Mouse (Mus musculus): Measurements from ENCODE around the gene Six3. TPM values are rescaled to one million over a fixed set of nuclear protein-coding genes. Genes with fewer than 3 reads are reported as not detected.

Six3 gene
- total and polyA plus RNA-seq, 3 experiments: not detected

DNA sequence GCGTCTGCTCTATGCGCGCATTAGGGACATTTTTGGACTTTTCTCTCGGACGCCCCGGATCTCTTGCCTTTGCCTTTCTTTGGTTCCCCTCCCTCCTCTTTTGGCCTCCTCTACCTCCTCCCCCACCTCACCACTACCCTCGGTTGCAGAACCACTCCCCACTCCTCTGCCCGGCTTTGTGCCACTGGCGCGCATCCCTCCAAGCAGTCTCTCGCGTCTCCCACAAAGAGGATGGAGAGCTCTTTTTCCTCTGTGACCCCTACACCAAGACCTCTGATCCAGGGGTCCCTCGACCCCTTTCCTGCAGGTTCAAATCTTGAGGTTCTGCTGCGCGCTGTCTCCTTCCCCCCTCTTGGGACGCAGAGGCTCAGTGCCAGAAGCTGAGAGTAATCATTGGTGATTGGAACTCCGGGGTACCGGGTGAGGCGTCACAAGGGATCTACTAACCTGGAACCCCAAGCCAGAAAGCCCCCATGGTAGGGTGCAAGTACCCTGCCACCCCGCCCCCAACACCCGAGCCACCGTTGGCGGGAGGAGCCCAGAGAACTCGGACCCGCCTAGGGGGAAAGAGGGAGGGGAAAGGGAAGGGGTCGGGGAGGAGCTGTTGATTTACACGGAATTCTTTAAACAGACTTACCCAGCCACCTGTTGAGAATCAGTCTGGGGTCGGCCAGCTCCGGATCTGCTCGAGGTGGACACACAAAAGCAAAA lies 758 bp downstream of the Six3 start:
- no peak for DNase-seq (ENCODE audit: low read depth, low spot score)

DNA sequence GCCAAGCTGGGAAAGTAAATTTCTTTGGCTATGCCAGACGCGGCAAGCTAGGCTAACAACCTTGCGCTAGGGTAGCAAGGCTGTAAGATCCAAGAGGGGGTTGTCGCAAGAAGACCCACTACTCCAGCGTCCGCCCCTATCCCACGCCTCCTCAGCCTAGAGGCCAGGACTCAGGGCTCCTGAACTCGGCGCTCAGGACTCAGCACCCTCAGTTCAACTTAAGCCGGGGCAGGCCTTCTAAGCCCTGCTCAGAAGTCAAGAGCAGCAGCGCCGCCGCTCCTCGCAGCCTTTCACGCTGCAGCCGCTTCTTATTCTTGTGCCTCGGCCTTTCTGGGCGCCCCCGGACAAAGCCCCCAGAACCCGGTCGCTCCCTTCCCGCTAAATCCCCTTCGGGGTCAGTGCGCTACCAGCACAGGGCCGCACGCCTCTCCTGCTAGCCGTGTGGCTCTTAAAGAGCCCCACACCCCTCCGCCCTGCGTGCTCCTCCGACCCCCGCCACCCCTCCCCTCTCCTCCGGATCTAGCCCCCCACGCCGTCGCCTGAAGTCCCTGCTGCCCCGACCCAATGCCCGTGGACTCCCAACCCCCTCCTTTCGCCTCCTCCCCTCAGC lies 1.4 kb downstream of the Six3 start:
- DNase-seq (ENCODE audit: low read depth, low spot score): no peak
- Histone ChIP-seq H3K79me2 (ENCODE audit: control insufficient read depth, insufficient read depth, low read length, poor library complexity) (no peaks in the 10 kb centered on the region), H3K9me3 (replicated peaks; ENCODE audit: insufficient read depth, low read length) (no peaks in the 10 kb centered on the region), H3K27ac (ENCODE audit: control insufficient read depth, low read depth, low read length) (no peak overlapping the region), H3K4me1 (ENCODE audit: control insufficient read depth in 1 of 2, insufficient read depth in 2 of 2, low read length in 2 of 2) (no peaks in the 10 kb centered on the region), H3K27me3 (ENCODE audit: control insufficient read depth in 1 of 2, insufficient read depth in 2 of 2, low read length in 2 of 2) (no peaks in the 10 kb centered on the region), H3K4me3 (ENCODE audit: control insufficient read depth in 1 of 2, insufficient read depth in 1 of 2, low read depth in 2 of 2, low read length in 2 of 2) (no peak overlapping the region), H3K9ac (ENCODE audit: control insufficient read depth, low read depth, low read length, poor library complexity, severe bottlenecking) (no peak overlapping the region), H3K36me3 (ENCODE audit: control insufficient read depth in 1 of 2, insufficient read depth in 2 of 2, low read length in 2 of 2) (no peaks in the 10 kb centered on the region)
- TF ChIP-seq POLR2AphosphoS2 (IDR thresholded peaks at IDR 0.05; ENCODE audit: low read length): no peak
- no peak for TF ChIP-seq MAZ (IDR thresholded peaks at IDR 0.05; ENCODE audit: low read depth, low read length)
- TF ChIP-seq MAX (IDR thresholded peaks at IDR 0.05; ENCODE audit: low read length): no peak
- no peak for TF ChIP-seq MXI1 (IDR thresholded peaks at IDR 0.05; ENCODE audit: low read depth, low read length)
- no peak for TF ChIP-seq RCOR1 (IDR thresholded peaks at IDR 0.05; ENCODE audit: low read depth, low read length)
- TF ChIP-seq TAL1 (IDR thresholded peaks at IDR 0.05; ENCODE audit: low read length): no peak
- no peak for TF ChIP-seq ZKSCAN1 (IDR thresholded peaks at IDR 0.05; ENCODE audit: low read depth, low read length)
- no peak for TF ChIP-seq ZC3H11A (IDR thresholded peaks at IDR 0.05; ENCODE audit: low read depth, low read length)
- no peak for TF ChIP-seq POLR2AphosphoS5 (IDR thresholded peaks at IDR 0.05; ENCODE audit: borderline replicate concordance, low read depth, low read length)
- TF ChIP-seq USF2 (IDR thresholded peaks at IDR 0.05; ENCODE audit: borderline replicate concordance in 1 of 2, insufficient read depth in 1 of 2, low read depth in 1 of 2, low read length in 2 of 2): no peak
- no peak for TF ChIP-seq GATA1 (IDR thresholded peaks at IDR 0.05; ENCODE audit: low read depth, low read length)

More for the DNA sequence above, 758 bp downstream of the Six3 start:
- Histone ChIP-seq H3K36me3 (ENCODE audit: control insufficient read depth in 1 of 2, insufficient read depth in 2 of 2, low read length in 2 of 2) (no peaks in the 10 kb centered on the region), H3K27ac (ENCODE audit: control insufficient read depth, low read depth, low read length) (no peak overlapping the region), H3K9ac (ENCODE audit: control insufficient read depth, low read depth, low read length, poor library complexity, severe bottlenecking) (no peak overlapping the region), H3K27me3 (ENCODE audit: control insufficient read depth in 1 of 2, insufficient read depth in 2 of 2, low read length in 2 of 2) (no peaks in the 10 kb centered on the region), H3K9me3 (replicated peaks; ENCODE audit: insufficient read depth, low read length) (no peaks in the 10 kb centered on the region), H3K79me2 (ENCODE audit: control insufficient read depth, insufficient read depth, low read length, poor library complexity) (no peaks in the 10 kb centered on the region), H3K4me1 (ENCODE audit: control insufficient read depth in 1 of 2, insufficient read depth in 2 of 2, low read length in 2 of 2) (no peaks in the 10 kb centered on the region), H3K4me3 (ENCODE audit: control insufficient read depth in 1 of 2, insufficient read depth in 1 of 2, low read depth in 2 of 2, low read length in 2 of 2) (no peak overlapping the region)
- TF ChIP-seq POLR2AphosphoS5 (IDR thresholded peaks at IDR 0.05; ENCODE audit: borderline replicate concordance, low read depth, low read length) (no peak), MYB (IDR thresholded peaks at IDR 0.05; ENCODE audit: low read depth, low read length) (no peak), GABPA (IDR thresholded peaks at IDR 0.05; ENCODE audit: low read depth, low read length) (no peak), MAX (IDR thresholded peaks at IDR 0.05; ENCODE audit: low read length) (no peak), MEF2A (IDR thresholded peaks at IDR 0.05; ENCODE audit: extremely low read depth, insufficient replicate concordance, low read depth, low read length, poor library complexity, severe bottlenecking) (no peak), TAL1 (IDR thresholded peaks at IDR 0.05; ENCODE audit: low read length) (no peak), MXI1 (IDR thresholded peaks at IDR 0.05; ENCODE audit: low read depth, low read length) (no peak), POLR2AphosphoS2 (IDR thresholded peaks at IDR 0.05; ENCODE audit: low read length) (no peak), ZC3H11A (IDR thresholded peaks at IDR 0.05; ENCODE audit: low read depth, low read length) (no peak), E2F4 (IDR thresholded peaks at IDR 0.05; ENCODE audit: borderline replicate concordance, low read depth, low read length) (no peak)

Data from MEL (cell line).